Mouse (Mus musculus) megakaryocyte, embryonic 14.5 days (primary cell): ENCODE data around the gene Olfr1389.

Experiments
- FLI1 ChIP-seq: IDR thresholded peaks from 2 replicates; pipeline ENCODE4 v1.6.1; 2012; ENCODE audit warnings: low read length, inconsistent platforms, mixed read lengths
- GATA1 ChIP-seq: IDR thresholded peaks from 3 replicates; pipeline ENCODE4 v1.6.1; 2012; ENCODE audit warnings: mixed read lengths, low read length, inconsistent platforms, borderline replicate concordance

DNA sequence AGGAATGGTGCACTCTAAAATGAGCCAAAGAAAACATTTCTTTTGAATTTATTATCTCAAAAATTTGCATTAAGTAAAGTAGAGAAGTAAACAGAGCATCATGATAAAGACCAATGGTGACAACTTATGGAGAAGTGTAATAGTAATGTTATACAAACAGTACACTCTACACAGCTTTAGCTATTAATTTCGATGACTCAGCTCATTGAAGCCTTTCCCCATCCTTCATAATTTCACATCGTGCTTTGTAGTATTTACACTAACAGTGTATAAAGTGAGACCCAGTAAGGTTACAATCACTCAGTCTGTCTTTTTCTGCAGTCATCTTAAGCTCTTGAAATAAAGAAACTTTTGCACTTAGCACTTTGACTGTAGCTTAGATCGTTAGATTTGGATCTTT, 16.1 kb upstream of the Olfr1389 start:
- TF ChIP-seq GATA1 (no peak), FLI1 (no peak)
